Mouse (Mus musculus): ENCODE results near the gene Eno1. TPM values are rescaled to one million over a fixed set of nuclear protein-coding genes. Genes with fewer than 3 reads are reported as not detected.

Gene Eno1
- 500 and 1,115 TPM in 2 replicates for polyA plus RNA-seq (2012)

GRCm38 (mm10) chr4:150236521-150237481, at the start of gene Eno1:
Gene Eno1, plus strand, starts transcription at chr4:150236721.
- TF ChIP-seq GATA1 (IDR thresholded peaks at IDR 0.05; ENCODE audit: low read length), result no peak

- no peak for TF ChIP-seq GATA1 (IDR thresholded peaks at IDR 0.05; ENCODE audit: low read length)
Measured at GRCm38 (mm10) chr4:150188236-150188635, 48.3 kb upstream of the Eno1 start.

GRCm38 (mm10) chr4:150192199-150192598, 44.3 kb upstream of the Eno1 start:
- TF ChIP-seq GATA1 (IDR thresholded peaks at IDR 0.05; ENCODE audit: low read length), result no peak

- TF ChIP-seq GATA1 (IDR thresholded peaks at IDR 0.05; ENCODE audit: low read length), result no peak
Measured at GRCm38 (mm10) chr4:150193915-150194314, 42.6 kb upstream of the Eno1 start.

- no peak for TF ChIP-seq GATA1 (IDR thresholded peaks at IDR 0.05; ENCODE audit: low read length)
Measured at GRCm38 (mm10) chr4:150198268-150198667, 38.3 kb upstream of the Eno1 start.

GRCm38 (mm10) chr4:150201232-150201631, 35.3 kb upstream of the Eno1 start, which contains the start of gene Car6:
Gene Car6, minus strand, starts transcription at chr4:150201332.
- no peak for TF ChIP-seq GATA1 (IDR thresholded peaks at IDR 0.05; ENCODE audit: low read length)

- TF ChIP-seq GATA1 (IDR thresholded peaks at IDR 0.05; ENCODE audit: low read length), result no peak
Measured at GRCm38 (mm10) chr4:150202702-150203101, 33.8 kb upstream of the Eno1 start.

GRCm38 (mm10) chr4:150204877-150205276, 31.6 kb upstream of the Eno1 start:
- TF ChIP-seq GATA1 (IDR thresholded peaks at IDR 0.05; ENCODE audit: low read length), result no peak

- no peak for TF ChIP-seq GATA1 (IDR thresholded peaks at IDR 0.05; ENCODE audit: low read length)
Measured at GRCm38 (mm10) chr4:150209751-150210150, 26.8 kb upstream of the Eno1 start.

- no peak for TF ChIP-seq GATA1 (IDR thresholded peaks at IDR 0.05; ENCODE audit: low read length)
Measured at GRCm38 (mm10) chr4:150210306-150210705, 26.2 kb upstream of the Eno1 start.

- TF ChIP-seq GATA1 (IDR thresholded peaks at IDR 0.05; ENCODE audit: low read length), result no peak
Measured at GRCm38 (mm10) chr4:150211930-150212552, 24.5 kb upstream of the Eno1 start.

- no peak for TF ChIP-seq GATA1 (IDR thresholded peaks at IDR 0.05; ENCODE audit: low read length)
Measured at GRCm38 (mm10) chr4:150212553-150212971, 24.0 kb upstream of the Eno1 start.

- TF ChIP-seq GATA1 (IDR thresholded peaks at IDR 0.05; ENCODE audit: low read length), result no peak
Measured at GRCm38 (mm10) chr4:150213910-150214309, 22.6 kb upstream of the Eno1 start.

GRCm38 (mm10) chr4:150216423-150216822, 20.1 kb upstream of the Eno1 start:
- TF ChIP-seq GATA1 (IDR thresholded peaks at IDR 0.05; ENCODE audit: low read length), result no peak

- no peak for TF ChIP-seq GATA1 (IDR thresholded peaks at IDR 0.05; ENCODE audit: low read length)
Measured at GRCm38 (mm10) chr4:150217042-150217554, 19.4 kb upstream of the Eno1 start.

- no peak for TF ChIP-seq GATA1 (IDR thresholded peaks at IDR 0.05; ENCODE audit: low read length)
Measured at GRCm38 (mm10) chr4:150217935-150218334, 18.6 kb upstream of the Eno1 start.
